Mouse (Mus musculus): Measurements from ENCODE around the gene Sat2. TPM values are rescaled to one million over a fixed set of nuclear protein-coding genes. Genes with fewer than 3 reads are reported as not detected.

The Sat2 gene
- polyA plus RNA-seq, 1 experiment from 2014 or later = 15.2 TPM

DNA sequence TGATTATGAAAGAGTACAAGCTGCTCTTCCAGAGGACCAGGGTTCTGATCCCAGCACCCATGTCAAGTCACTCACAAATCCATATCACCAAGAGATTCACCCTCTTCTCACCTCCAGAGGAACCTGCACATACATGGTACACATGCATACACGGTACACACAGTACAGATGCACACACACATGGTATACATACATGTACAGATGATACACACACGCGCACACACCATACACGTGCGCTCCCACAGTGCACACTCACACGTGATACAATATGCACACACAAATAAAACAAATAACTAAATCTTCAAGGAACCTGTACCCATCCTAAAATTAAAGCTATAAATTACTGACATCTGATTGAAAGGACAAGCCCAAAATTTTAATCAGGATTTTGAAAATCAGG, 27.0 kb upstream of the Sat2 start:
- TF ChIP-seq CTCF (IDR thresholded peaks at IDR 0.05; ENCODE audit: low read depth) (no peak), EP300 (IDR thresholded peaks at IDR 0.05; ENCODE audit: low read depth) (no peak)
- Histone ChIP-seq H3K4me1 (ENCODE audit: insufficient read depth) (peaks cover 18% of the 10 kb centered on the region), H3K27me3 (ENCODE audit: insufficient read depth, low read length) (no peaks in the 10 kb centered on the region), H3K9me3 (ENCODE audit: low read length) (no peaks in the 10 kb centered on the region), H3K9ac (replicated peaks) (no peak overlapping the region), H3K27ac (ENCODE audit: low read depth) (no peak overlapping the region), H3K4me3 (ENCODE audit: low read depth, low read length) (no peak overlapping the region), H3K4me2 (ENCODE audit: low read depth, low read length) (no peak overlapping the region), H3K36me3 (replicated peaks; ENCODE audit: insufficient read depth, low read length) (peaks cover 22% of the 10 kb centered on the region)
- ATAC-seq (no peak), DNase-seq (no peak)
- 92% methylated on average over 6 of the region's 6 CpGs for WGBS (ENCODE audit: insufficient replicate concordance)

DNA sequence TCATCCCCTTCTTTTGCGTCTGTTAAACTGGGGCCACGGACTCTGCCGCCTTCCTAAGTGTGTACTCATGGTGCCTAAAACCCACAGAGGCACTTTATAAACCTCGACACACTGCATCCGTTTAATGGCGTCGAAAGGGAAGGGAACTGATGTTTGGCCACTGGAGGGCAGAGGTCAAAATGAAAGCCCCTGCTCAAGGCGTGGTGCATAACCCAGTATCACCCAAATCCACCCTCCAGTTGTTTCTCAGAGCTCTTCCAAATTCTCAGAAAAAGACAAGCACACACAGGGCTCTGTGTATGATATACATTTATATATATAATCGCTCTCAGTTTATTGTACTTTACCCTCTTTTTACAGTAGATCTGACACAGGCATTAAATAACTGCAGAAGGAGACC, 22.4 kb upstream of the Sat2 start:
- TF ChIP-seq CTCF (IDR thresholded peaks at IDR 0.05; ENCODE audit: low read depth) (peak; percentile 33), EP300 (IDR thresholded peaks at IDR 0.05; ENCODE audit: low read depth) (peak; percentile 53; the same call in 1 of the 2 replicates)
- H3K27ac ChIP-seq (ENCODE audit: low read depth) = peak overlapping the region; percentile 52
- H3K4me2 ChIP-seq (ENCODE audit: low read depth, low read length) = peak overlapping the region; percentile 48
- no peak overlapping the region for H3K4me3 ChIP-seq (ENCODE audit: low read depth, low read length)
- peaks cover 34% of the 10 kb centered on the region for H3K4me1 ChIP-seq (ENCODE audit: insufficient read depth)
- H3K36me3 ChIP-seq (replicated peaks; ENCODE audit: insufficient read depth, low read length) = no peaks in the 10 kb centered on the region
- no peaks in the 10 kb centered on the region for H3K9me3 ChIP-seq (ENCODE audit: low read length)
- H3K27me3 ChIP-seq (ENCODE audit: insufficient read depth, low read length) = no peaks in the 10 kb centered on the region; the same call in 1 of the 2 replicates
- 14% methylated on average over 9 of the region's 9 CpGs for WGBS (ENCODE audit: insufficient replicate concordance)
- ATAC-seq (peak; percentile 64), DNase-seq (no peak)
- H3K9ac ChIP-seq (replicated peaks) = no peak overlapping the region; the same call in 1 of the 2 replicates

DNA sequence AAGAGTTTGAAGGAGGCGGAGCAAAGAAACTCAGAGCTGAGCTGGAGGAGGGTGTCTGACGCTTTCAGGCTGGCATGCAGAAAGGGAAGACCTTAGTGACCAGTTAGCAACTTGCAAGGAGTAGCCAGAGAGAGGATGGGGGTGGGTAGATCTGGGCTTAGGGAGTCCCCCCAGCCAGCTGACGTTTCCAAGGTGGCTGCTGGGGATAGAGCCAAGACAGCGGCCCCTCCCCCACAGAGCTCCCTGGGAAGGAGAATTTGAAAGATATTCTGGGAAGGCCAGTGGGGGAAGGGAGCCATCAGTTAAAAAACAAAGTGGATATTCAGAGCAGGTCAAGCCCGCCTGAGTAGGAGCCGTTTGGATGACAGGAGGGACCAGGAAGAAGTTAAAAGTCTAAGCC, 21.7 kb upstream of the Sat2 start:
- H3K9ac ChIP-seq (replicated peaks) = 0 out of 2 replicates have a peak overlapping the region, but pooled peaks have one; percentile 34
- DNase-seq (no peak), ATAC-seq (peak; percentile 18; the same call in 1 of the 2 replicates)
- H3K27ac ChIP-seq (ENCODE audit: low read depth) = peak overlapping the region; percentile 52
- H3K27me3 ChIP-seq (ENCODE audit: insufficient read depth, low read length) = peaks cover under 1% of the 10 kb centered on the region; the same call in 1 of the 2 replicates
- H3K4me1 ChIP-seq (ENCODE audit: insufficient read depth) = peaks cover 38% of the 10 kb centered on the region
- no peaks in the 10 kb centered on the region for H3K36me3 ChIP-seq (replicated peaks; ENCODE audit: insufficient read depth, low read length)
- peak overlapping the region; percentile 48 for H3K4me2 ChIP-seq (ENCODE audit: low read depth, low read length)
- H3K4me3 ChIP-seq (ENCODE audit: low read depth, low read length) = no peak overlapping the region
- 36% methylated on average over 6 of the region's 6 CpGs for WGBS (ENCODE audit: insufficient replicate concordance)
- TF ChIP-seq EP300 (IDR thresholded peaks at IDR 0.05; ENCODE audit: low read depth) (no peak), CTCF (IDR thresholded peaks at IDR 0.05; ENCODE audit: low read depth) (no peak)
- H3K9me3 ChIP-seq (ENCODE audit: low read length) = no peaks in the 10 kb centered on the region

- WGBS (ENCODE audit: insufficient replicate concordance) = 42% methylated on average over 3 of the region's 3 CpGs
- peaks cover 48% of the 10 kb centered on the region for H3K4me1 ChIP-seq (ENCODE audit: insufficient read depth)
- H3K9me3 ChIP-seq (ENCODE audit: low read length) = no peaks in the 10 kb centered on the region
- H3K4me3 ChIP-seq (ENCODE audit: low read depth, low read length) = no peak overlapping the region
- ATAC-seq = no peak
- H3K27me3 ChIP-seq (ENCODE audit: insufficient read depth, low read length) = peaks cover 7% of the 10 kb centered on the region; the same call in 1 of the 2 replicates
- no peak overlapping the region for H3K4me2 ChIP-seq (ENCODE audit: low read depth, low read length)
- TF ChIP-seq CTCF (IDR thresholded peaks at IDR 0.05; ENCODE audit: low read depth) (no peak), EP300 (IDR thresholded peaks at IDR 0.05; ENCODE audit: low read depth) (no peak)
- no peak overlapping the region; the same call in 1 of the 2 replicates for H3K27ac ChIP-seq (ENCODE audit: low read depth)
- DNase-seq = no peak
- H3K36me3 ChIP-seq (replicated peaks; ENCODE audit: insufficient read depth, low read length) = no peaks in the 10 kb centered on the region
- 0 out of 2 replicates have a peak overlapping the region, but pooled peaks have one; percentile 17 for H3K9ac ChIP-seq (replicated peaks)
Measured at GRCm38 (mm10) chr11:69601768-69602167, 20.1 kb upstream of the Sat2 start.

GRCm38 (mm10) chr11:69603516-69603915, 18.3 kb upstream of the Sat2 start:
- H3K9me3 ChIP-seq (ENCODE audit: low read length) = no peaks in the 10 kb centered on the region
- H3K4me3 ChIP-seq (ENCODE audit: low read depth, low read length) = no peak overlapping the region
- H3K4me1 ChIP-seq (ENCODE audit: insufficient read depth) = peaks cover 48% of the 10 kb centered on the region
- TF ChIP-seq CTCF (IDR thresholded peaks at IDR 0.05; ENCODE audit: low read depth) (no peak), EP300 (IDR thresholded peaks at IDR 0.05; ENCODE audit: low read depth) (no peak)
- DNase-seq (peak; percentile 11), ATAC-seq (no peak)
- peaks cover 7% of the 10 kb centered on the region; the same call in 1 of the 2 replicates for H3K27me3 ChIP-seq (ENCODE audit: insufficient read depth, low read length)
- H3K4me2 ChIP-seq (ENCODE audit: low read depth, low read length) = peak overlapping the region; percentile 100; the same call in 1 of the 2 replicates
- no peak overlapping the region for H3K9ac ChIP-seq (replicated peaks)
- H3K36me3 ChIP-seq (replicated peaks; ENCODE audit: insufficient read depth, low read length) = no peaks in the 10 kb centered on the region
- H3K27ac ChIP-seq (ENCODE audit: low read depth) = no peak overlapping the region
- WGBS (ENCODE audit: insufficient replicate concordance) = 73% methylated on average over 8 of the region's 8 CpGs

DNA sequence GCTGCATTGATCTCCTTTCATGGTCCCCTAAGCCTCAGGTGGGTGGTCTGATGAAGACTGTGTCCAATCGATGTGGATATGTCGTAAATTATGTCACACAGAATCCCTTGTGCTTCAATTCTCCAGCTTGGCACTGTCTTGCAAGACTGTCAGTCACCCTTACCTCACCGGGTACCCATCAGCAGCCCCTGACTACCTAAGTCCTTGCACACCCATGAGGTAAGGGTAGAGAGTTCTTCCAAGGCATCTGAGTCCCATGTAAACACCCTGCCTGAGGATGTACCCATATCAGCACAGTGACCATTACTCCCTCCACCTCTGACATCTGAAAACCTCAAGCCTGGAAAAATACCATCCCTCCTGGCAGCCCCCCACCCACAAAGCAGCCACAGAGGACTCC, 17.5 kb upstream of the Sat2 start:
- Histone ChIP-seq H3K4me3 (ENCODE audit: low read depth, low read length) (peak overlapping the region; percentile 59), H3K9me3 (ENCODE audit: low read length) (no peaks in the 10 kb centered on the region), H3K9ac (replicated peaks) (peak overlapping the region; percentile 67), H3K27me3 (ENCODE audit: insufficient read depth, low read length) (peaks cover 7% of the 10 kb centered on the region; the same call in 1 of the 2 replicates), H3K4me1 (ENCODE audit: insufficient read depth) (peaks cover 45% of the 10 kb centered on the region), H3K4me2 (ENCODE audit: low read depth, low read length) (peak overlapping the region; percentile 100), H3K36me3 (replicated peaks; ENCODE audit: insufficient read depth, low read length) (no peaks in the 10 kb centered on the region), H3K27ac (ENCODE audit: low read depth) (no peak overlapping the region; the same call in 1 of the 2 replicates)
- peak; percentile 12 for DNase-seq
- 55% methylated on average over 3 of the region's 3 CpGs for WGBS (ENCODE audit: insufficient replicate concordance)
- no peak for TF ChIP-seq CTCF (IDR thresholded peaks at IDR 0.05; ENCODE audit: low read depth)
- TF ChIP-seq EP300 (IDR thresholded peaks at IDR 0.05; ENCODE audit: low read depth) = no peak
- no peak for ATAC-seq

Data from liver, postnatal 0 days (tissue).